Mouse (Mus musculus): ENCODE results near the gene Tal1.

GRCm38 (mm10) chr4:115111167-115111566, 54.9 kb downstream of the Tal1 start:
- TF ChIP-seq CTCF (IDR thresholded peaks at IDR 0.05; ENCODE audit: borderline replicate concordance, insufficient read depth, low read length) (no peak), POLR2A (IDR thresholded peaks at IDR 0.05; ENCODE audit: low read depth, low read length) (no peak)

Measured in embryonic fibroblast, embryonic 13.5 days (primary cell).